Mouse (Mus musculus): Measurements from ENCODE around the gene Scrg1. TPM values are rescaled to one million over a fixed set of nuclear protein-coding genes. Genes with fewer than 3 reads are reported as not detected.

Scrg1 gene
- polyA plus RNA-seq (2014; fragmentation: Illumina TruSeq; extraction: RNeasy Lipid Tissue Mini Kit (QIAGEN cat#74804); ENCODE audit: low read depth, low replicate concordance) = not detected

GRCm38 (mm10) chr8:57455765-57456164 lies at the start of gene Scrg1:
Gene Scrg1, plus strand, starts transcription at chr8:57455923.

DNA sequence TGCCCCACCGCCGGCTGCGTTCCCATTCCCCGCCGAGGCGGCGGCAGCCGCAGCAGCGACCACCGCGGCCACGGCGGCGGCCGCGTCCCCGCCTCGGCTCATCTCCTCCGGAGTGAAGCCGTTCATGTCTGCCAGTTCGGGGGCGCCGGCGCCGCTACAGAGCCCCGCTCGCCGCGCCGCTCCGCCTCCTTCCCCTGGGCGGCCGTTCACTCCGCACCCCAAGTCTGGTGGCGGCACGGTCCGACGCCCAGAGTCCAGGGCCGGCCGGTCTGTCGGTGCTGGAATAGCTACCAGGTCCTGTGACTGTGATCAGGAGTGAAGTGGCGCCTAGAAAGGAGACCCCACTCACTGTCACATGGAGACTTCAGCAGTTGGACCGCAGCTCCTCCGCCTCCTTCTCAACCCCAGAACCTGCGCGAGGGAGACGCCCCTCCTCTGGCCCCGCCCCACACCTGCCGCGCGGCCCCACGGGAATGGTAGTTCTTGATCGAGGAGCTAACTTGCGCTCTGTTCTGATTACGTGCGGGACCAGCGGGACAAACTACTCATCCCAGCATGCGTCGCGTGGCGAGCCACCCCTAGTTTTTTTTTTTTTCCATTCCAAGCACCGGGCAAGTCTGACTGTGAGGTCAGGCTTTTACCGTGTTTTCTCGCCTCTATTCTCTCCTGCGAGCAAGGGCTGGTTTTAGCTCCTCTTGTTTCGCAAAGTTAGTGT lies 31.9 kb downstream of the Scrg1 start, which contains the start of gene Sap30:
Gene Sap30 (minus strand): TSS at position 420 of the 715 bp plus-strand sequence.

DNA sequence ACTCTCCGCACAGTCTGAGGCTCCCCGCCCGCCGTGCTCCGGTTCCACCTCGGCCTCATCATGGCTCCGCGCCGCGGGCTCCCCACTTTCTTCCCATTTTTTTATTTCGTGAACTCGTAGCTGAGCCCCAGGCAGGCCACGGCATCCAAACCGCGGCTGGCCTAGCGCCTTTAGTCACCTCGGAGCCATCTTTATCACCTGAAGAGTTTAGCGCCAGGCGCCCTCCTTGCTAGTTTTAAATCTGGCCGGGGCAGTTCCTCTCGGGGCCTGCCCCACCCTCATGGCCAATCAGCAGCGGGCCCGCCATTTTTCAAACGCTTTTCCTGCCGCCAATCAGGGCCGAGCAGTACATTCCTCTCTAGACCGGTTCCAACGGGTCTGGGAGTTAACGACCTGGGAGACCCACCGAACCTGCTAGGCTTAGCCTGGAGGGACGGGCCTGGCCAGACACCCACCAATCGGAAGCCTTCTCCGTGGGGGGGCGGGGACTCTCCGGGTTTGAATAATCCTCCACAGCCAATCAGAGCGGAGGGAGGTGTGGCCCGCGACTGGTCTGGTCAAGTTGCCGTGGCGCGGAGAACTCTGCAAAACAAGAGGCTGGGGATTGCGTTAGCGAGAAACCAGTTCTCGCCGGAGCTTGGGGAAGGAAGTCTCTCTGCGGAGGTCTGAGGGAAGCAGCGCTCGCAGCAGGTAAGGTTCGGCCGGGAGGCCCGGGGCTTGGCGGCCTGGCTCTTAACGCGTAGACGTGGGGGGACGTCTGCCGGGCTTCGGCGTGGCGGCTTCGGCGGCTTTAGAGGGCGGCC lies 55.8 kb downstream of the Scrg1 start, which contains the start of gene Hmgb2:
Gene Hmgb2 (plus strand): TSS at position 592 of the 803 bp plus-strand sequence.

Other genes starting within 250 kb of the Scrg1 start
- 34.2 TPM for gene Hand2, start 134.9 kb upstream of the Scrg1 start, polyA plus RNA-seq (2014; fragmentation: Illumina TruSeq; extraction: RNeasy Lipid Tissue Mini Kit (QIAGEN cat#74804); ENCODE audit: low read depth, low replicate concordance)
- gene Sap30, start 31.9 kb downstream of the Scrg1 start, polyA plus RNA-seq (2014; fragmentation: Illumina TruSeq; extraction: RNeasy Lipid Tissue Mini Kit (QIAGEN cat#74804); ENCODE audit: low read depth, low replicate concordance) = 11.7 TPM
- gene Hmgb2, start 56.0 kb downstream of the Scrg1 start, polyA plus RNA-seq (2014; fragmentation: Illumina TruSeq; extraction: RNeasy Lipid Tissue Mini Kit (QIAGEN cat#74804); ENCODE audit: low read depth, low replicate concordance) = 11.0 TPM
- 7.0 TPM for gene Galnt7, start 197.1 kb downstream of the Scrg1 start, polyA plus RNA-seq (2014; fragmentation: Illumina TruSeq; extraction: RNeasy Lipid Tissue Mini Kit (QIAGEN cat#74804); ENCODE audit: low read depth, low replicate concordance)